Mouse (Mus musculus) heart, postnatal 0 days (tissue): ENCODE measurements around the gene Nckap5. TPM values are rescaled to one million over a fixed set of nuclear protein-coding genes. Genes with fewer than 3 reads are reported as not detected.

ENCODE experiments used
- ATAC-seq: fragments of 200-750 bp; cut with Nextera tagmentation; 2 replicates; pipeline ENCODE4 v1.8.0; 2017; ENCODE audit warnings: low read depth, moderate number of reproducible peaks, moderate library complexity; ENCODE audit not compliant: insufficient read depth
- DNase-seq: peaks from one replicate; pipeline ENCODE4 v3.0.0-alpha.2; 2016; ENCODE audit warnings: low spot score
- H3K27ac ChIP-seq: fragments of 300-500 bp; sonication (generic); 2 replicates; pipeline ENCODE4 v1.5.1; 2014; ENCODE audit warnings: low read depth, mild to moderate bottlenecking
- H3K27me3 ChIP-seq: fragments of 300-500 bp; sonication (generic); 2 replicates; pipeline ENCODE4 v1.6.1; 2014; ENCODE audit warnings: low read length, mixed read lengths; ENCODE audit not compliant: control insufficient read depth, insufficient read depth
- H3K36me3 ChIP-seq: fragments of 300-500 bp; sonication (generic); replicated peaks from 2 replicates; pipeline ENCODE4 v1.6.1; 2014; ENCODE audit warnings: low read length, mixed read lengths; ENCODE audit not compliant: control insufficient read depth, insufficient read depth
- H3K4me1 ChIP-seq: fragments of 300-500 bp; sonication (generic); 2 replicates; pipeline ENCODE4 v1.6.1; 2014; ENCODE audit warnings: antibody characterized with exemption; ENCODE audit not compliant: control insufficient read depth, insufficient read depth
- H3K4me2 ChIP-seq: fragments of 300-500 bp; sonication (generic); 2 replicates; pipeline ENCODE4 v1.6.1; 2014; ENCODE audit warnings: low read depth, mild to moderate bottlenecking, low read length, moderate library complexity
- H3K4me3 ChIP-seq: fragments of 300-500 bp; sonication (generic); 2 replicates; pipeline ENCODE4 v1.5.1; 2014; ENCODE audit warnings: low read depth, low read length
- H3K9ac ChIP-seq: fragments of 300-500 bp; sonication (generic); replicated peaks from 2 replicates; pipeline ENCODE4 v1.6.1; 2014; ENCODE audit warnings: low read depth, low read length, mixed read lengths
- H3K9me3 ChIP-seq: fragments of 300-500 bp; sonication (generic); replicated peaks from 2 replicates; pipeline ENCODE4 v1.6.1; 2016; ENCODE audit warnings: low read length; ENCODE audit not compliant: control insufficient read depth
- CTCF ChIP-seq: IDR thresholded peaks from 2 replicates; pipeline ENCODE4 v1.5.1; 2016; ENCODE audit warnings: antibody characterized with exemption, control low read depth, low read depth
- EP300 ChIP-seq: IDR thresholded peaks from 2 replicates; pipeline ENCODE4 v1.6.1; 2016; ENCODE audit warnings: antibody characterized with exemption, low read depth
- WGBS: fragments of 180-500 bp; shearing (Covaris S2); extraction: QIAGEN DNeasy Blood & Tissue Kit; methylation state at CpG from one replicate; pipeline ENCODE4 v1.1.7; 2014; 5-methylcytosine and 5-hydroxymethylcytosine counted together
- polyA plus RNA-seq: library from polyadenylated mRNA; unstranded; fragments of >200 nt; fragmentation: Nextera tagmentation; extraction: Ambion mirVana; gene quantifications from 2 replicates; pipeline ENCODE4 v1.2.1, GENCODE M21; 2015
- total RNA-seq: library from RNA; depleted of rRNA; stranded (reverse); fragments of >200 nt; gene quantifications from 2 replicates; pipeline ENCODE4 v1.2.3, GENCODE M21; 2014; ENCODE audit warnings: low replicate concordance

Gene Nckap5
- total and polyA plus RNA-seq, 2 experiments from 2014 or later, result 4.6 to 14.5 TPM

DNA sequence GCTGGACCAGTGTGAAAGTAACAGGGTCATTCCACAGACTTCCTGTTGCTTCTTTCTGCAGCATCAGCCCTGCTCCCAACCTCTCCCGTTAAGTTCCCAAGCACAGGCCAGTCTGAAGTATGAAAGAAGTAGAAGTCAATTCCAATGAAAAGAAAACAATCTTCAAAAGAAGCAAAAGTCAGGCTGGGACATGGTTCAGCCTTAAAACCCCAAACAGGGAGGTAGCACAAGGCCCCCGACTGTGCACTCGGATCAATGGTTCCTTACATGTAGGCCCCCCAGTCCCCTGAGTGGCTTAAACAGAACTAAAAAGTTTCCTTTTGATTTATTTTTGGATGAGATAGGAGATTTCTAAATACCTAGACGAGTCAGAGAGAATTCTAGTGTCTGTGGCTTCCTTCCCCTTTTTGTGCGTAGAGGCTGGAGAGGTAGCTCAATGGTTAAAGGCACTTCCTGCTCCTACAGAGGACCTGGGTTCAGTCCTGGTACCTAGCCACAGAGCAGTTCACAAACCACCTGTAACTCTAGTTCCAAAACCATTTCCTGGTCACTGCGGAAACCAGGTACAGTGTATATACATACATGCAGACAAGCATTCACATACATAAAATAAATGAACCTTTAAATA is 260.9 kb downstream of the Nckap5 start:
- TF ChIP-seq CTCF (no peak), EP300 (no peak)
- no peak overlapping the region for H3K4me2 ChIP-seq
- no peak for DNase-seq
- H3K9me3 ChIP-seq, result no peaks in the 10 kb centered on the region
- H3K36me3 ChIP-seq, result no peaks in the 10 kb centered on the region
- ATAC-seq, result no peak
- H3K9ac ChIP-seq, result no peak overlapping the region
- WGBS, result 81% methylated on average over 6 of the region's 6 CpGs
- H3K27ac ChIP-seq, result no peak overlapping the region
- no peak overlapping the region for H3K4me3 ChIP-seq
- H3K4me1 ChIP-seq, result no peaks in the 10 kb centered on the region
- H3K27me3 ChIP-seq, result no peaks in the 10 kb centered on the region

- peak; percentile 58 for TF ChIP-seq CTCF
- TF ChIP-seq EP300, result no peak
- no peak overlapping the region for H3K4me2 ChIP-seq
- H3K9me3 ChIP-seq, result no peaks in the 10 kb centered on the region
- H3K27ac ChIP-seq, result no peak overlapping the region
- H3K4me1 ChIP-seq, result no peaks in the 10 kb centered on the region
- no peaks in the 10 kb centered on the region for H3K27me3 ChIP-seq
- WGBS, result 86% methylated on average over 8 of the region's 8 CpGs
- H3K36me3 ChIP-seq, result no peaks in the 10 kb centered on the region
- no peak overlapping the region for H3K4me3 ChIP-seq
- ATAC-seq (no peak), DNase-seq (no peak)
- H3K9ac ChIP-seq, result no peak overlapping the region
These were observed 261.9 kb downstream of the Nckap5 start for GRCm38 (mm10) chr1:126568520-126569197.

DNA sequence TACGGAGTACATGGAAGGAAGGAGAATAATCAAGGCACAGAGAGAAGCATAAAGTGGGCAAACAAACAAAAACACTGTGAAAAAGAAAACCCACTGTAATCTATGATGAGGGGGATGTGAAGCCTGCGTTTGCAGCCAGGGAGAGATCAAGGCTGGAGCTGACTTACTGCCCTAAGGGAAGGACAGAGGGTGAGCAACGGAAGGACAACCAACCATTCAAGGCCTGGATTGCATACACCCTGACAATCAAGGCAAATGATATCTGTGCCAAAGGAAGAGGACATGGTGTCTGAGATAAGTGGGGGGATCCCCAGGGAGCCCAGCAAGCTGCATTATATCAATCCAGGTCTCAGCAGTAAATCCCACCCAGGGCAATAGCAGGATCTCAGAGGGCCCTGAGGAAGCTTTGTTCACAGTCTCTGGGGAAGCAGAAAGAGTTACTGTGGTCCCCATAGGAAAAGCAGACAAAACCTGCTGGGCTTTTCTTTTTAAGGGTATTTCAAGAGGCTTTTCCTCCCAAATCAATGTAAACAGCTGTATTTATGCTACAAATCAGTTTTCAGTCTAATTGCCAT is 265.4 kb downstream of the Nckap5 start:
- WGBS, result 63% methylated on average over 3 of the region's 3 CpGs
- no peaks in the 10 kb centered on the region for H3K36me3 ChIP-seq
- no peaks in the 10 kb centered on the region for H3K9me3 ChIP-seq
- H3K9ac ChIP-seq, result no peak overlapping the region
- no peak overlapping the region for H3K4me2 ChIP-seq
- H3K27ac ChIP-seq, result no peak overlapping the region
- no peaks in the 10 kb centered on the region for H3K27me3 ChIP-seq
- TF ChIP-seq EP300 (no peak), CTCF (no peak)
- H3K4me3 ChIP-seq, result no peak overlapping the region
- no peaks in the 10 kb centered on the region for H3K4me1 ChIP-seq
- DNase-seq, result no peak
- ATAC-seq, result no peak

- no peaks in the 10 kb centered on the region for H3K9me3 ChIP-seq
- WGBS, result 84% methylated on average over 7 of the region's 7 CpGs
- H3K27ac ChIP-seq, result no peak overlapping the region
- no peak for DNase-seq
- ATAC-seq, result no peak
- TF ChIP-seq EP300 (no peak), CTCF (no peak)
- H3K4me3 ChIP-seq, result no peak overlapping the region
- no peak overlapping the region for H3K4me2 ChIP-seq
- no peaks in the 10 kb centered on the region for H3K27me3 ChIP-seq
- no peak overlapping the region for H3K9ac ChIP-seq
- H3K4me1 ChIP-seq, result no peaks in the 10 kb centered on the region
- no peaks in the 10 kb centered on the region for H3K36me3 ChIP-seq
These were observed 269.7 kb downstream of the Nckap5 start for GRCm38 (mm10) chr1:126560931-126561330.

- DNase-seq (no peak), ATAC-seq (no peak)
- WGBS, result 85% methylated on average over 12 of the region's 12 CpGs
- TF ChIP-seq EP300 (no peak), CTCF (no peak)
- Histone ChIP-seq H3K4me1 (no peaks in the 10 kb centered on the region), H3K36me3 (no peaks in the 10 kb centered on the region), H3K4me3 (no peak overlapping the region), H3K27me3 (no peaks in the 10 kb centered on the region), H3K4me2 (no peak overlapping the region), H3K27ac (no peak overlapping the region), H3K9me3 (no peaks in the 10 kb centered on the region), H3K9ac (no peak overlapping the region)
These were observed 272.8 kb downstream of the Nckap5 start for GRCm38 (mm10) chr1:126557791-126558294.
